Mouse (Mus musculus): Measurements from ENCODE around the gene Baiap2. TPM values are rescaled to one million over a fixed set of nuclear protein-coding genes. Genes with fewer than 3 reads are reported as not detected.

Gene Baiap2
- total and polyA plus RNA-seq, 3 experiments, result 3.4 to 6.7 (median 6.1) TPM

GRCm38 (mm10) chr11:119912845-119913244 lies 29.7 kb upstream of the Baiap2 start:
- Histone ChIP-seq H3K4me3 (replicated peaks in 1 of 3; ENCODE audit: low read depth in 2 of 3, low read length in 2 of 3, poor library complexity in 1 of 3) (peak overlapping the region; percentile 73 to 99 (median 84)), H3K9me3 (replicated peaks; ENCODE audit: low read length) (peaks cover 3% of the 10 kb centered on the region), H3K79me2 (replicated peaks; ENCODE audit: control insufficient read depth, extremely low read depth, insufficient read depth, poor library complexity, severe bottlenecking) (0 out of 2 replicates have a peak, but pooled peaks cover 3% of the 10 kb centered on the region), H3K9ac (ENCODE audit: insufficient read depth, low read depth) (peak overlapping the region; percentile 85), H3K27ac (ENCODE audit: insufficient read depth, low read depth) (peak overlapping the region; percentile 34; the same call in 1 of the 2 replicates), H3K36me3 (replicated peaks in 1 of 2; ENCODE audit: control insufficient read depth in 1 of 2, insufficient read depth in 1 of 2, low read length in 1 of 2) (peaks cover 26 to 31% of the 10 kb centered on the region in 2 experiments), H3K4me2 (ENCODE audit: insufficient read depth, low read depth, poor library complexity, severe bottlenecking) (peak overlapping the region; percentile 64), H3K27me3 (replicated peaks) (peaks cover 12% of the 10 kb centered on the region), H3K4me1 (ENCODE audit: control insufficient read depth in 1 of 2, insufficient read depth in 2 of 2) (peaks cover 19 to 32% of the 10 kb centered on the region in 2 experiments)
- peak; percentile 29 for DNase-seq (ENCODE audit: extremely low read depth)
- dilution Hi-C loops (cut with MboI; ENCODE audit: extremely low pct_ligation_motif_present, extremely low pct_unique_long_range_greater_than_20kb, low sequenced_read_pairs), result no loop called here
- TF ChIP-seq CHD2 (IDR thresholded peaks at IDR 0.05; ENCODE audit: low read length) (peak; percentile 68), IRF4 (IDR thresholded peaks at IDR 0.05; ENCODE audit: low read depth, low read length) (no peak), BHLHE40 (IDR thresholded peaks at IDR 0.05; ENCODE audit: low read depth, low read length) (0 out of 2 replicates have a peak, but pooled peaks have one; percentile 12), JUND (conservative IDR thresholded peaks at IDR 0.05; ENCODE audit: low read depth, low read length) (no peak), MYC (IDR thresholded peaks at IDR 0.05; ENCODE audit: low read depth, low read length) (no peak), MEF2A (IDR thresholded peaks at IDR 0.05; ENCODE audit: borderline replicate concordance, low read depth, low read length) (no peak), CTCF (conservative IDR thresholded peaks at IDR 0.05 in 1 of 2, IDR thresholded peaks at IDR 0.05 in 1 of 2; ENCODE audit: low read depth in 2 of 2, low read length in 2 of 2) (no peak), POLR2AphosphoS2 (IDR thresholded peaks at IDR 0.05; ENCODE audit: low read depth, low read length) (no peak), SMC3 (IDR thresholded peaks at IDR 0.05; ENCODE audit: low read depth, low read length) (no peak), ZMIZ1 (IDR thresholded peaks at IDR 0.05; ENCODE audit: low read depth, low read length) (no peak), HCFC1 (IDR thresholded peaks at IDR 0.05; ENCODE audit: low read depth, low read length) (no peak), JUN (IDR thresholded peaks at IDR 0.05; ENCODE audit: insufficient read depth, low read depth, low read length) (no peak), RCOR1 (conservative IDR thresholded peaks at IDR 0.05; ENCODE audit: low read depth, low read length) (no peak), CHD1 (IDR thresholded peaks at IDR 0.05; ENCODE audit: low read depth, low read length) (no peak)
- in situ Hi-C loops (cut with MboI; ENCODE audit: low pct_ligation_motif_present, low pct_unique_long_range_greater_than_20kb, low sequenced_read_pairs), result loop anchor here (10.0 kb wide), 1 partner anchor 182 kb away; the partner anchor contains the start of genes Ndufaf8 and Tepsin

GRCm38 (mm10) chr11:119913291-119913934 lies 29.1 kb upstream of the Baiap2 start, which contains the start of gene Chmp6:
Gene Chmp6, plus strand, starts transcription at chr11:119913441.
- Histone ChIP-seq H3K79me2 (replicated peaks; ENCODE audit: control insufficient read depth, extremely low read depth, insufficient read depth, poor library complexity, severe bottlenecking) (0 out of 2 replicates have a peak, but pooled peaks cover 3% of the 10 kb centered on the region), H3K9ac (ENCODE audit: insufficient read depth, low read depth) (peak within 1 kb of the TSS; percentile 85), H3K4me3 (replicated peaks in 1 of 3; ENCODE audit: low read depth in 2 of 3, low read length in 2 of 3, poor library complexity in 1 of 3) (peak within 1 kb of the TSS; percentile 73 to 99 (median 84)), H3K36me3 (replicated peaks in 1 of 2; ENCODE audit: control insufficient read depth in 1 of 2, insufficient read depth in 1 of 2, low read length in 1 of 2) (peaks cover 32 to 37% of the 10 kb centered on the region in 2 experiments), H3K4me1 (ENCODE audit: control insufficient read depth in 1 of 2, insufficient read depth in 2 of 2) (peaks cover 19 to 32% of the 10 kb centered on the region in 2 experiments), H3K9me3 (replicated peaks; ENCODE audit: low read length) (peaks cover 3% of the 10 kb centered on the region), H3K27ac (ENCODE audit: insufficient read depth, low read depth) (peak within 1 kb of the TSS; percentile 34), H3K4me2 (ENCODE audit: insufficient read depth, low read depth, poor library complexity, severe bottlenecking) (peak within 1 kb of the TSS; percentile 80), H3K27me3 (replicated peaks) (peaks cover 7% of the 10 kb centered on the region)
- dilution Hi-C loops (cut with MboI; ENCODE audit: extremely low pct_ligation_motif_present, extremely low pct_unique_long_range_greater_than_20kb, low sequenced_read_pairs) (no loop called here), in situ Hi-C loops (cut with MboI; ENCODE audit: low pct_ligation_motif_present, low pct_unique_long_range_greater_than_20kb, low sequenced_read_pairs) (loop anchor here (10.0 kb wide), 1 partner anchor 181 kb away; the partner anchor contains the start of genes Ndufaf8 and Tepsin)
- DNase-seq (ENCODE audit: extremely low read depth), result peak; percentile 76
- TF ChIP-seq GABPA (IDR thresholded peaks at IDR 0.05; ENCODE audit: insufficient replicate concordance, low read depth, low read length) (no peak; the same call in 1 of the 2 replicates), PAX5 (IDR thresholded peaks at IDR 0.05; ENCODE audit: low read length) (no peak), MEF2A (IDR thresholded peaks at IDR 0.05; ENCODE audit: borderline replicate concordance, low read depth, low read length) (peak; percentile 85; the same call in 1 of the 2 replicates), HCFC1 (IDR thresholded peaks at IDR 0.05; ENCODE audit: low read depth, low read length) (peak; percentile 90), JUND (conservative IDR thresholded peaks at IDR 0.05; ENCODE audit: low read depth, low read length) (no peak), RCOR1 (conservative IDR thresholded peaks at IDR 0.05; ENCODE audit: low read depth, low read length) (no peak), MAZ (IDR thresholded peaks at IDR 0.05; ENCODE audit: low read depth, low read length) (peak; percentile 31; the same call in 1 of the 2 replicates), BHLHE40 (IDR thresholded peaks at IDR 0.05; ENCODE audit: low read depth, low read length) (peak; percentile 4; the same call in 1 of the 2 replicates), ETS1 (conservative IDR thresholded peaks at IDR 0.05; ENCODE audit: low read depth, low read length) (no peak), KAT2A (IDR thresholded peaks at IDR 0.05; ENCODE audit: insufficient replicate concordance, low read length) (peak; percentile 88; the same call in 1 of the 2 replicates), ZKSCAN1 (IDR thresholded peaks at IDR 0.05; ENCODE audit: borderline replicate concordance, low read depth, low read length) (no peak), CHD1 (IDR thresholded peaks at IDR 0.05; ENCODE audit: low read depth, low read length) (no peak), CHD2 (IDR thresholded peaks at IDR 0.05; ENCODE audit: low read length) (no peak), CTCF (conservative IDR thresholded peaks at IDR 0.05 in 1 of 2, IDR thresholded peaks at IDR 0.05 in 1 of 2; ENCODE audit: low read depth in 2 of 2, low read length in 2 of 2) (peak in 1 of 2 experiments; percentile 40; a peak in 2 of 4 replicates), RAD21 (IDR thresholded peaks at IDR 0.05; ENCODE audit: low read depth, low read length) (peak; percentile 7; the same call in 1 of the 2 replicates), SMC3 (IDR thresholded peaks at IDR 0.05; ENCODE audit: low read depth, low read length) (peak; percentile 2; the same call in 1 of the 2 replicates), POLR2AphosphoS2 (IDR thresholded peaks at IDR 0.05; ENCODE audit: low read depth, low read length) (no peak), ZNF384 (IDR thresholded peaks at IDR 0.05; ENCODE audit: low read depth, low read length) (no peak), ZMIZ1 (IDR thresholded peaks at IDR 0.05; ENCODE audit: low read depth, low read length) (peak; percentile 57), USF2 (conservative IDR thresholded peaks at IDR 0.05; ENCODE audit: low read depth, low read length) (no peak), UBTF (IDR thresholded peaks at IDR 0.05; ENCODE audit: low read depth, low read length) (no peak), NRF1 (IDR thresholded peaks at IDR 0.05; ENCODE audit: low read depth, low read length) (peak; percentile 68), E2F4 (IDR thresholded peaks at IDR 0.05; ENCODE audit: insufficient replicate concordance, low read depth, low read length) (no peak)

Data from CH12.LX (cell line).